Mouse (Mus musculus) mammary gland, adult 2 months (tissue): ENCODE measurements around the gene Nudt16. TPM values are rescaled to one million over a fixed set of nuclear protein-coding genes. Genes with fewer than 3 reads are reported as not detected.

Experiments used
- polyA plus RNA-seq: library from polyadenylated mRNA; depleted of rRNA; stranded (reverse); fragments of >200 nt; gene quantifications from 2 replicates; pipeline ENCODE4 v1.2.3, GENCODE M21; 2012; ENCODE audit warnings: low replicate concordance; rRNA removed

The Nudt16 gene
- 16.2 and 26.9 TPM in 2 replicates for polyA plus RNA-seq

GRCm38 (mm10) chr9:105131253-105132001 lies at the start of gene Nudt16:
TSS of gene Nudt16 (minus strand) at chr9:105131824.

DNA sequence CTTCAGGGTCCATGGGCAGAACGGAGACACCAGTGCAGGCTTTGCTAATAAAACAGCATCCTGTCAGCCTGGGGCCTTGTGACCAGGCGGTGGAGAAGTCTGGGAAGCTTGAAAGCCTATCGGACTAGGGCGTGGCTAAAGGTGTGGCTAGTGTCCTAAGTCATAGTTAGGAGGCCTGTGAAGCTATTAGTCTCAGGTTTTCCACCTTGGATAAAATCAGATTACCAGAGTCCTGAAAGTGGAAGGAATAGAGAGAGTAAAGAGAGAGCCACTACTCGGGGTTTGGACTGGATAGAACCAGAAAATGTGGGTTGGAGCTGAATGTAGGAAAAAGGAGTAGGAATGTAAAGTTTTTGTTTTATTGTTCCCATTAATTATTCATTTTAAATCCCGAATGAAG lies 13.4 kb upstream of the Nudt16 start, which contains the start of gene 1700080E11Rik:
Gene 1700080E11Rik (minus strand): TSS at position 101 of the 400 bp plus-strand sequence.

Other genes with a start within 250 kb of the Nudt16 start
- gene Mrpl3, start 78.6 kb downstream of the Nudt16 start, polyA plus RNA-seq = 36.8 and 73.6 TPM in 2 replicates
- gene 1700080E11Rik, start 13.3 kb upstream of the Nudt16 start, polyA plus RNA-seq = not detected in 2 replicates